Mouse (Mus musculus) embryonic facial prominence, embryonic 13.5 days (tissue): ENCODE results near the gene Mlh3. TPM values are rescaled to one million over a fixed set of nuclear protein-coding genes. Genes with fewer than 3 reads are reported as not detected.

Experiments
- ATAC-seq: fragments of 200-750 bp; cut with Nextera tagmentation; 2 replicates; pipeline ENCODE4 v1.8.0; 2017; ENCODE audit warnings: low read depth; ENCODE audit not compliant: insufficient number of reproducible peaks, insufficient read depth, low FRiP score, low TSS enrichment
- H3K27ac ChIP-seq: fragments of 300-500 bp; sonication (generic); 2 replicates; pipeline ENCODE4 v1.5.1; 2015; ENCODE audit warnings: moderate library complexity, mild to moderate bottlenecking, inconsistent platforms
- H3K27me3 ChIP-seq: fragments of 300-500 bp; sonication (generic); 2 replicates; pipeline ENCODE4 v1.6.1; 2015; ENCODE audit warnings: mild to moderate bottlenecking, inconsistent platforms
- H3K36me3 ChIP-seq: fragments of 300-500 bp; sonication (generic); 2 replicates; pipeline ENCODE4 v1.6.1; 2015; ENCODE audit warnings: mild to moderate bottlenecking, inconsistent platforms
- H3K4me1 ChIP-seq: fragments of 300-500 bp; sonication (generic); 2 replicates; pipeline ENCODE4 v1.6.1; 2015; ENCODE audit warnings: inconsistent platforms
- H3K4me2 ChIP-seq: fragments of 300-500 bp; sonication (generic); 2 replicates; pipeline ENCODE4 v1.6.1; 2015; ENCODE audit warnings: moderate library complexity, mild to moderate bottlenecking, inconsistent platforms
- H3K4me3 ChIP-seq: fragments of 300-500 bp; sonication (generic); 2 replicates; pipeline ENCODE4 v1.5.1; 2015; ENCODE audit warnings: mild to moderate bottlenecking, inconsistent platforms
- H3K9ac ChIP-seq: fragments of 300-500 bp; sonication (generic); 2 replicates; pipeline ENCODE4 v1.6.1; 2015; ENCODE audit warnings: mild to moderate bottlenecking, inconsistent platforms
- H3K9me3 ChIP-seq: fragments of 300-500 bp; sonication (generic); 2 replicates; pipeline ENCODE4 v1.6.1; 2016; ENCODE audit warnings: inconsistent platforms
- WGBS: fragments of 180-500 bp; shearing (Covaris S2); methylation state at CpG from one replicate; pipeline ENCODE4 v1.1.7; 2015; ENCODE audit warnings: mixed read lengths; 5-methylcytosine and 5-hydroxymethylcytosine counted together
- polyA plus RNA-seq: library from polyadenylated mRNA; unstranded; fragments of >200 nt; fragmentation: Nextera tagmentation; extraction: Ambion mirVana; gene quantifications from 2 replicates; pipeline ENCODE4 v1.2.1, GENCODE M21; 2015

Mlh3 gene
- polyA plus RNA-seq, 1 experiment from 2014 or later, result 9.2 TPM

GRCm38 (mm10) chr12:85227227-85227626 is 43.2 kb downstream of the Mlh3 start:
- 0 out of 2 replicates have a peak overlapping the region, but pooled peaks have one; percentile 21 for H3K9ac ChIP-seq
- H3K36me3 ChIP-seq, result peaks cover 51% of the 10 kb centered on the region
- ATAC-seq, result no peak
- H3K27me3 ChIP-seq, result no peaks in the 10 kb centered on the region
- no peaks in the 10 kb centered on the region for H3K9me3 ChIP-seq
- H3K4me2 ChIP-seq, result no peak overlapping the region
- peaks cover 23% of the 10 kb centered on the region for H3K4me1 ChIP-seq
- WGBS, result 17% methylated on average over 7 of the region's 7 CpGs
- H3K4me3 ChIP-seq, result no peak overlapping the region
- H3K27ac ChIP-seq, result peak overlapping the region; percentile 60

DNA sequence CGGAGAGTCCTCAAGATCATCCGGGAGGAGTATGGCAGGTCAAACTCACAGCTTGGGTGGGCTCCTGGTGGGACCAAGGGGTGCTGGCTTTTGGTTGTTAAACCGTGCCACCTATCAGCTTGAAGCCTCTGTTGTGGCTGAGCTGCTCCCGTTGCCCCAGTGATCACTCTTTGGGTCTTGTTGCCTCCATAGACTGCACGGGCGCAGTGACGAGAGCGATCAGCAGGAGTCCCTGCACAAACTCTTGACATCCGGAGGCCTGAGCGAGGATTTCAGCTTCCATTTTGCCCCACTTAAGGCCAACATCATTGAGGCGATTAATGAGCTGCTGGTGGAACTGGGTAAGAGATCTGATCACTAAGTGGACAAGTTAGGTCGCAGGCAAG is 50.5 kb downstream of the Mlh3 start:
- Histone ChIP-seq H3K9ac (peak overlapping the region; percentile 78), H3K4me2 (peak overlapping the region; percentile 93), H3K27me3 (no peaks in the 10 kb centered on the region), H3K4me1 (peaks cover 22% of the 10 kb centered on the region), H3K36me3 (peaks cover 37% of the 10 kb centered on the region), H3K4me3 (peak overlapping the region; percentile 83), H3K9me3 (no peaks in the 10 kb centered on the region), H3K27ac (peak overlapping the region; percentile 77; the same call in 1 of the 2 replicates)
- no peak for ATAC-seq
- 3% methylated on average over 12 of the region's 12 CpGs for WGBS

DNA sequence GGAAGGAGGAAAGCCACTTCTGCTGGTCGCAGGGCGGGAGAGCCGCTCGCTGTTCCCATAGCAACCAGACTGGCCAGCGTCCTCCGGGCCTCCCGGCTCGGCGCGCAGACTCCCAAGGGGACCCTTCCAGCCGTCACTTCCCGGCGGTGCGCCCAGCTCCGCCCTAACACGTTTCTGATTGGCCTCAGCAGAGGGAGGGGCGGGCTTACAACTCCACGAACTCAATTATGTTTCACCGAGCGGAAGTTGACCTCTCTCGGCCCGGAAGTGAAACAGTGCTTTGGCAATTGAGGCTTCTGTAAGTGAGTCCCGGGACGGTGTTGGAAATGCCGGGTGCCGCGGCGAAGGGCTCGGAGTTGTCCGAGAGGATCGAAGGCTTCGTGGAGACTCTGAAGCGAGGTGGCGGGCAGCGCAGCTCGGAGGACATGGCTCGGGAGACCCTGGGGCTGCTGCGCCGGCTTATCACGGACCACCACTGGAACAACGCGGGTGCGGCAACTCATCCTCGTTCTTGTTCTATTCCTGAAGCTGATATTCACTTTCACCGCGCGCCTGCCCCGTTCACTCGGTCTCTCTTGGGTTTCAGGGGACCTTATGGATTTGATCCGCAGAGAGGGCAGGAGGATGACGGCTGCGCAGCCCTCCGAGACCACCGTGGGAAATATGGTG is 51.0 kb downstream of the Mlh3 start, which contains the start of gene Eif2b2:
Eif2b2 (plus strand) TSS at position 246 of the 669 bp plus-strand sequence.
- H3K4me1 ChIP-seq, result peaks cover 22% of the 10 kb centered on the region
- peaks cover 32% of the 10 kb centered on the region for H3K36me3 ChIP-seq
- ATAC-seq, result peak; percentile 98

GRCm38 (mm10) chr12:85217733-85218310 is 52.6 kb downstream of the Mlh3 start:
- no peaks in the 10 kb centered on the region for H3K9me3 ChIP-seq
- H3K9ac ChIP-seq, result no peak overlapping the region
- no peaks in the 10 kb centered on the region for H3K27me3 ChIP-seq
- no peak for ATAC-seq
- 78% methylated on average over 2 of the region's 2 CpGs for WGBS
- H3K36me3 ChIP-seq, result peaks cover 16% of the 10 kb centered on the region
- no peak overlapping the region for H3K4me3 ChIP-seq
- no peak overlapping the region for H3K27ac ChIP-seq
- peaks cover 22% of the 10 kb centered on the region for H3K4me1 ChIP-seq
- H3K4me2 ChIP-seq, result no peak overlapping the region

More for the DNA sequence above, 51.0 kb downstream of the Mlh3 start, which contains the start of gene Eif2b2:
- Histone ChIP-seq H3K4me2 (peak within 1 kb of the TSS; percentile 93), H3K4me3 (peak within 1 kb of the TSS; percentile 83), H3K9me3 (no peaks in the 10 kb centered on the region), H3K27me3 (no peaks in the 10 kb centered on the region), H3K27ac (peak within 1 kb of the TSS; percentile 77), H3K9ac (peak within 1 kb of the TSS; percentile 78)
- under 1% methylated on average over 54 of the region's 54 CpGs for WGBS

DNA sequence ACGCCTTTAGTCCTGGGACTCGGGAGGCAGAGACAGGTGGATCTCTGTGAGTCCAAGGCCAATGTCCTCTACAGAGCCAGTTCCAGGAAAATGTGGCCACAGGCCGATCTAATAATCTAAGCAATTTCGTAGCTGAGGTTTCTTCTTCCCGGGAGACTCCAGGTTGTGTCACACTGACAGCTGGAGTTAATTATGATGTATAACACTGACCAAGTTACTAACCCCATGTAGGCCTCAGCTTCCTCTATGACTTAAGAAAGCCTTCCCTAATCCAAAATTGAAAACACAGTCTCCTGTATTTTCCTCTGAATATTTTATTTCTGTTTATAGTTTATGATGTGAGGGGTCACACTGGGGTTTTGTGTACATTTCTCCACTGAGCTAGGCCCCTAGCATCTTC is 55.4 kb downstream of the Mlh3 start:
- Histone ChIP-seq H3K4me1 (peaks cover 6% of the 10 kb centered on the region), H3K9me3 (no peaks in the 10 kb centered on the region), H3K9ac (no peak overlapping the region), H3K4me3 (no peak overlapping the region), H3K36me3 (no peaks in the 10 kb centered on the region), H3K4me2 (no peak overlapping the region), H3K27ac (no peak overlapping the region), H3K27me3 (no peaks in the 10 kb centered on the region)
- WGBS, result 40% methylated on average over 5 of the region's 5 CpGs
- ATAC-seq, result no peak

DNA sequence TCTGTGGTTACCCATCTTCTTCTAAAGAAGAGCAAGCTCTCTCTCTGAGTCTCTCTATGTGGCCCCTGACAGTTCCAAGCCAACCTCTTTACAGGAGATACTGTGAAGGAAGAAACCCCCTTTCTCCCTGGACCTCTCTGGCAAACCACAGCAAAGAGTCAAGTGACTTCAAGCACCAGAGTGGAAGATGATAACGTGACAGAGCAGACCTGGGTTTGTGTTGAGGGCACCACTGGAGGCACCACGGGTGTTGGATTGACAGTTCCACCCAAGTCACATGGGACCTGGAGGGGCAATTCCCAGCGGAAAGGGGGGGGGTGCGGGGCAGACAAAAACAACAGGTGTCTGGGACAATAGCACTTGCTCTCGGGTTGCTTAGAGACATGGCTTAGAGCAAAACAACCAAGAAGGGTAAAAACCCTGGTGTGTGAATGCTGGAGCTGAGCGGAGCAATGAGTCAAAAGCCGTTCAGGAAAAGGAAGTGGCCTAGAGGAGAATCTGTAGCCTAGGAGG is 61.7 kb downstream of the Mlh3 start:
- Histone ChIP-seq H3K4me2 (no peak overlapping the region), H3K9ac (no peak overlapping the region), H3K27me3 (0 out of 2 replicates have a peak, but pooled peaks cover 3% of the 10 kb centered on the region), H3K9me3 (no peaks in the 10 kb centered on the region), H3K4me1 (no peaks in the 10 kb centered on the region), H3K36me3 (no peaks in the 10 kb centered on the region), H3K4me3 (no peak overlapping the region), H3K27ac (no peak overlapping the region)
- no peak for ATAC-seq
- WGBS, result 35% methylated on average over 7 of the region's 7 CpGs

DNA sequence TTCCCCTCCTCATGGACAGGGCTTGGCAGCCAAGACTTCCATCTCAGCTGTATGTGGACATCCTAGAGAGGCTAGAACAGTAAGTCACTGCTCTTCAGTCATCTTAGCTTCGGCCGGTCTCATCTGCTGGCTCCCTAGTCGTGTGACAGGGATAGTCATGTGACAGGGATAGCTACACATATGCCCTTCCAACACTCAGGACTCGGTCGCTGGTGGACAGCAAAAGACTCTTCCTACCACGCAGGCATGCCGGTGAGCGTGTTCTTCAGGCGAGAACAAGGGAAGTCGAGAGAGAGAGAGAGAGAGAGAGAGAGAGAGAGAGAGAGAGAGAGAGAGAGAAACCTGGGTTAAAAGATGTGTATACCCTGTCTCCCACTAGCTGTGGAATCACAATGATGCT is 65.0 kb downstream of the Mlh3 start:
- WGBS, result 87% methylated on average over 10 of the region's 10 CpGs
- no peak overlapping the region for H3K4me3 ChIP-seq
- no peak for ATAC-seq
- no peak overlapping the region for H3K27ac ChIP-seq
- no peaks in the 10 kb centered on the region for H3K36me3 ChIP-seq
- no peak overlapping the region for H3K4me2 ChIP-seq
- H3K9me3 ChIP-seq, result no peaks in the 10 kb centered on the region
- 0 out of 2 replicates have a peak, but pooled peaks cover 11% of the 10 kb centered on the region for H3K27me3 ChIP-seq
- H3K9ac ChIP-seq, result no peak overlapping the region
- peaks cover 19% of the 10 kb centered on the region for H3K4me1 ChIP-seq

DNA sequence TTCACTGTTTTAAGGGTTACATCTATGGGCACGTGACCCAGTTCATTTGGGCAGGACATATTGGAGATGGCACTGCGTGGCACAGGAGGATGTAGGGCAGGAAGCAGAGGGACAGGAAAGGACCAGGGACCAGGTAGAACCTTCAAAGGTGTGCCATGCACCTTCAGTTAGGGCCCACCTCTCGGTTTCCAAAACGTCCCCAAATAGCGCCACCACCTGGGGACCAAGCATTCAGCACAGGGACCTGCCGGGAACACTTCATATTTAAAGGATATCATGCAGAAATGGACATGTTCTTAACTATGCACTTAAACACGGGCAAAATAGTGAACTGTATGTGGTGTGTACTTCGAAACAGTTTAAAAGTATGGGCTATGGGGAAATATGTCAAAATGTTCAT is 66.3 kb downstream of the Mlh3 start:
- no peak overlapping the region for H3K4me3 ChIP-seq
- 54% methylated on average over 8 of the region's 8 CpGs for WGBS
- H3K36me3 ChIP-seq, result no peaks in the 10 kb centered on the region
- peaks cover 29% of the 10 kb centered on the region for H3K4me1 ChIP-seq
- no peaks in the 10 kb centered on the region for H3K9me3 ChIP-seq
- no peak overlapping the region for H3K27ac ChIP-seq
- H3K4me2 ChIP-seq, result no peak overlapping the region
- H3K9ac ChIP-seq, result no peak overlapping the region
- peaks cover 23% of the 10 kb centered on the region for H3K27me3 ChIP-seq
- no peak for ATAC-seq

GRCm38 (mm10) chr12:85203699-85204098 is 66.7 kb downstream of the Mlh3 start:
- H3K4me1 ChIP-seq, result peaks cover 31% of the 10 kb centered on the region
- H3K27ac ChIP-seq, result no peak overlapping the region
- H3K36me3 ChIP-seq, result no peaks in the 10 kb centered on the region
- ATAC-seq, result no peak
- peaks cover 27% of the 10 kb centered on the region for H3K27me3 ChIP-seq
- no peaks in the 10 kb centered on the region for H3K9me3 ChIP-seq
- WGBS, result 77% methylated on average over 5 of the region's 5 CpGs
- no peak overlapping the region for H3K4me2 ChIP-seq
- H3K4me3 ChIP-seq, result no peak overlapping the region
- H3K9ac ChIP-seq, result no peak overlapping the region

- H3K9me3 ChIP-seq, result no peaks in the 10 kb centered on the region
- H3K4me2 ChIP-seq, result no peak overlapping the region
- peaks cover 43% of the 10 kb centered on the region for H3K4me1 ChIP-seq
- H3K27ac ChIP-seq, result 0 out of 2 replicates have a peak overlapping the region, but pooled peaks have one; percentile 77
- no peak overlapping the region for H3K4me3 ChIP-seq
- 63% methylated on average over 7 of the region's 7 CpGs for WGBS
- no peaks in the 10 kb centered on the region for H3K36me3 ChIP-seq
- peaks cover 29% of the 10 kb centered on the region for H3K27me3 ChIP-seq
- no peak for ATAC-seq
- no peak overlapping the region for H3K9ac ChIP-seq
These were observed 68.2 kb downstream of the Mlh3 start for GRCm38 (mm10) chr12:85202191-85202590.

GRCm38 (mm10) chr12:85201830-85202147 is 68.6 kb downstream of the Mlh3 start:
- no peak overlapping the region for H3K4me3 ChIP-seq

More at GRCm38 (mm10) chr12:85201830-85202147, 68.6 kb downstream of the Mlh3 start:
- H3K27me3 ChIP-seq, result peaks cover 29% of the 10 kb centered on the region
- H3K36me3 ChIP-seq, result no peaks in the 10 kb centered on the region
- no peak for ATAC-seq
- no peaks in the 10 kb centered on the region for H3K9me3 ChIP-seq
- WGBS, result 70% methylated on average over 2 of the region's 2 CpGs
- peak overlapping the region; percentile 44; the same call in 1 of the 2 replicates for H3K4me2 ChIP-seq
- peaks cover 47% of the 10 kb centered on the region for H3K4me1 ChIP-seq
- no peak overlapping the region for H3K9ac ChIP-seq
- H3K27ac ChIP-seq, result peak overlapping the region; percentile 77; the same call in 1 of the 2 replicates
